Mouse (Mus musculus): Measurements from ENCODE around the gene Mfsd4a. TPM values are rescaled to one million over a fixed set of nuclear protein-coding genes. Genes with fewer than 3 reads are reported as not detected.

Mfsd4a gene
- polyA plus RNA-seq, 1 experiment from 2014 or later: 6.9 TPM

DNA sequence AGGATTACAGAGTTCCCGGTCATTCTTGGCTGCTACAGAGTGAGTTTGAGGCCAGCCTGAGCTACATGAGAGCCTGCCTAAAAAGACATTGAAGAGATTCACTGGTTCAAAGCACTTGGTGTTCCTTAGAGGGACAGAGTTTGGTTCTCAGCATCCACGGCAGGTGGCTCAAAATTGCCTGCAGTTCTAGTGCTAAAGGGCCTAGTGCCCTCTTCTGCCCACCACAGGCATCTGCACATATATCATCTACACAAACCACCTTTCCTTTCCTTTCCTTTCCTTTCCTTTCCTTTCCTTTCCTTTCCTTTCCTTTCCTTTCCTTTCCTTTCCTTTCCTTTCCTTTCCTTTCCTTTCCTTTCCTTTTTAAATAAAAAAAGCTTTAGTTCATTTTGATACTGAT is 37.3 kb downstream of the Mfsd4a start:
- Histone ChIP-seq H3K27me3 (replicated peaks; ENCODE audit: control insufficient read depth, insufficient read depth, low read length) (no peaks in the 10 kb centered on the region), H3K4me1 (ENCODE audit: control insufficient read depth, insufficient read depth, low read depth, low read length) (no peaks in the 10 kb centered on the region), H3K4me3 (ENCODE audit: low read length) (no peak overlapping the region), H3K4me2 (ENCODE audit: low read length) (no peak overlapping the region), H3K9me3 (ENCODE audit: control insufficient read depth, low read length) (no peaks in the 10 kb centered on the region), H3K9ac (ENCODE audit: low read depth, low read length) (no peak overlapping the region), H3K36me3 (ENCODE audit: control insufficient read depth, insufficient read depth, low read length) (0 out of 2 replicates have a peak, but pooled peaks cover 5% of the 10 kb centered on the region), H3K27ac (ENCODE audit: low read depth, low read length) (no peak overlapping the region)
- whole genome bisulfite sequencing: 65% methylated on average over 2 of the region's 2 CpGs
- no peak for ATAC-seq

DNA sequence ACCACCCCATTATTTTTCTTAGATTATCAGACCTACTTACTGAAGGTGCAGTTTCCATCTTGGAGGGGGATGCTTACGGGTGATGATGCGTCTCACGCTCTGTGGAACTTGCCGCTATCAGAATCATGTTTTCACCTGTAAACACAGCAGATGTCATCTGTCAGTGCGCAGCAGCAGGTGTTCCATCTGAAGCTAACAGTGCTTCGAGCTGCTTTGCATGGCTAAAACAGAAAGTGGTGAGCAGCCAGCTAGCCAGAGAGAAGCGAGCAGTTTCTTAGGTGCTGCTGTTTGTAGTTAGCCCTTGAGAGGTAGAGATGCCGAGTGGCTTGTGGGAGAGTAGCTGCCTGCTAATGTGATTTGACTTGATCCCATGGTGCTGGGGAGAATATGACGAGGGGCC is 39.4 kb downstream of the Mfsd4a start:
- H3K4me3 ChIP-seq (ENCODE audit: low read length): no peak overlapping the region
- no peak overlapping the region for H3K27ac ChIP-seq (ENCODE audit: low read depth, low read length)
- no peak overlapping the region for H3K4me2 ChIP-seq (ENCODE audit: low read length)
- no peaks in the 10 kb centered on the region for H3K9me3 ChIP-seq (ENCODE audit: control insufficient read depth, low read length)
- ATAC-seq: no peak
- H3K4me1 ChIP-seq (ENCODE audit: control insufficient read depth, insufficient read depth, low read depth, low read length): no peaks in the 10 kb centered on the region
- H3K27me3 ChIP-seq (replicated peaks; ENCODE audit: control insufficient read depth, insufficient read depth, low read length): no peaks in the 10 kb centered on the region
- 88% methylated on average over 9 of the region's 9 CpGs for WGBS
- no peak overlapping the region for H3K9ac ChIP-seq (ENCODE audit: low read depth, low read length)
- peaks cover 8% of the 10 kb centered on the region; the same call in 1 of the 2 replicates for H3K36me3 ChIP-seq (ENCODE audit: control insufficient read depth, insufficient read depth, low read length)

DNA sequence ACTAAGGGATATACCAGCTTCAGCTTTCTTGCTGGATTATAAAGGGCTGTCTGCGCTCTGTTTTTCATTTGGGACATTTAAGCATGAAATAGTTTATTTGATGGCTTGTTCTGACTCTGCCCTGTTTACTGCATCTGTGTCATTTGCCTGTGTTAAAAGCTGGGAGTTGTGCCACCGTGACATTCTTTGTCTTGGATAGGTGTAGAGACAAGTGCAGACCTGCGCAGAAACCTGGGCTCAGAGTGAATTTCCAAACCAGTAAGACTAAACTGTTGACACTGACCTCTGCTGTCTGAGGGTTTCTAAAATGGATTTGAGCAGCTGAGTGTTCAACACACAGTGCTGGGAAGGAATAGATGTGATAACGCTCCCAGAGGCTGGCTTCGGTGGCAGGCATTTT is 39.9 kb downstream of the Mfsd4a start:
- Histone ChIP-seq H3K4me3 (ENCODE audit: low read length) (no peak overlapping the region), H3K4me1 (ENCODE audit: control insufficient read depth, insufficient read depth, low read depth, low read length) (no peaks in the 10 kb centered on the region), H3K4me2 (ENCODE audit: low read length) (no peak overlapping the region), H3K27me3 (replicated peaks; ENCODE audit: control insufficient read depth, insufficient read depth, low read length) (no peaks in the 10 kb centered on the region), H3K9ac (ENCODE audit: low read depth, low read length) (no peak overlapping the region), H3K9me3 (ENCODE audit: control insufficient read depth, low read length) (no peaks in the 10 kb centered on the region), H3K36me3 (ENCODE audit: control insufficient read depth, insufficient read depth, low read length) (peaks cover 10% of the 10 kb centered on the region), H3K27ac (ENCODE audit: low read depth, low read length) (no peak overlapping the region)
- WGBS: 91% methylated on average over 5 of the region's 5 CpGs
- no peak for ATAC-seq

DNA sequence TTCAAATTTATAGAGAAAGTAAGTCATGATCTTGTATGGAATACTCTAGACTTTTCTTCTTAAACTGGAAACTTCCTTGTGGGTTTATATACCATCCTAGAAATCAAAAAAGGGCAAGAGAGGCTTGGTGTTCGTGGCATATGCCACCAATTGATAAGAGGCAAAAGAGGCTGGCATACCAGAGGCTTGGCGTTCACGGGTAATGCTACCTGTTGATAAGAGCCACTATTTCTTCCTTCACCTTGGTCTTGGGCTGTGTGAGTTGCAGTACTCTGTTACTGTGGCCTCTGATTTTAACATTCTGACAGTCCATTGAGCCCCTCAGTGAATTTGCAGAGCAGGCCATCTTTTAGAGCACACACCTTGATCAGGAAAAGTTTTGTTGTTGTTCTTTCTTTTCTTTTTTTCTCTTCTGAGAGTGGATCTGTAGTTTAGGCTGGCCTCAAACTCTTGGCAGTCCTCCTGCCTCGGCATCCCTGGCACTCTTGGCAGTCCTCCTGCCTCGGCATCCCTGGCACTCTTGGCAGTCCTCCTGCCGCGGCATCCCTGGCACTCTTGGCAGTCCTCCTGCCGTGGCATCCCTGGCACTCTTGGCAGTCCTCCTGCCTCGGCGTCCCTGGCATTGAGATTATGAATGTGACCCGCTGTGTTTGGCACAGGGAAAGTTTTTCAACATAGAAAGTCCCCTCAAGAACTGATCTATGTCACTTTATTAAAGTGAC is 40.8 kb downstream of the Mfsd4a start:
- 78% methylated on average over 11 of the region's 11 CpGs for WGBS
- H3K4me2 ChIP-seq (ENCODE audit: low read length): no peak overlapping the region
- no peak overlapping the region for H3K9ac ChIP-seq (ENCODE audit: low read depth, low read length)
- no peaks in the 10 kb centered on the region for H3K27me3 ChIP-seq (replicated peaks; ENCODE audit: control insufficient read depth, insufficient read depth, low read length)
- no peak for ATAC-seq
- no peak overlapping the region for H3K4me3 ChIP-seq (ENCODE audit: low read length)
- peaks cover 10% of the 10 kb centered on the region for H3K36me3 ChIP-seq (ENCODE audit: control insufficient read depth, insufficient read depth, low read length)
- no peak overlapping the region for H3K27ac ChIP-seq (ENCODE audit: low read depth, low read length)
- H3K9me3 ChIP-seq (ENCODE audit: control insufficient read depth, low read length): no peaks in the 10 kb centered on the region
- no peaks in the 10 kb centered on the region for H3K4me1 ChIP-seq (ENCODE audit: control insufficient read depth, insufficient read depth, low read depth, low read length)

DNA sequence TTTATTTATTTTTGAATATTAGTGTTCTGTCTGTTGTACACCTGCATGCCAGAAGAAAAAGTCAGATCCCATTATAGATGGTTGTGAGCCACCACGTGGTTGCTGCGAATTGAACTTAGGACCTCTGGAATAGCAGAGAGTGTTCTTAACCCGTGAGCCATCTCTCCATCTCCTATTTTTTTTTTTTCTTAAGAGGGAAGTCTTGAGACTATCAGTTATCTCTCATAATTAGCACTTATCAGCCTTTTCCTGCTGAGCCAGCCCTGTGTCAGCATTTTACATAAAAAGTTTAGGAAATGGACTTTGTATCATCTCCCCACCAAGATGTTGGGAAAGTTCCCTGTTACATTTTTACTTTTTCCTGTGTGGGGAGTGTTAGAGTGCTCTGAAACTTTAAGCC is 45.8 kb downstream of the Mfsd4a start:
- no peak overlapping the region for H3K4me2 ChIP-seq (ENCODE audit: low read length)
- peaks cover 30% of the 10 kb centered on the region for H3K36me3 ChIP-seq (ENCODE audit: control insufficient read depth, insufficient read depth, low read length)
- no peaks in the 10 kb centered on the region for H3K4me1 ChIP-seq (ENCODE audit: control insufficient read depth, insufficient read depth, low read depth, low read length)
- no peak overlapping the region for H3K9ac ChIP-seq (ENCODE audit: low read depth, low read length)
- no peaks in the 10 kb centered on the region for H3K27me3 ChIP-seq (replicated peaks; ENCODE audit: control insufficient read depth, insufficient read depth, low read length)
- WGBS: 93% methylated on average over 3 of the region's 3 CpGs
- H3K4me3 ChIP-seq (ENCODE audit: low read length): no peak overlapping the region
- no peak overlapping the region for H3K27ac ChIP-seq (ENCODE audit: low read depth, low read length)
- ATAC-seq: no peak
- no peaks in the 10 kb centered on the region for H3K9me3 ChIP-seq (ENCODE audit: control insufficient read depth, low read length)

DNA sequence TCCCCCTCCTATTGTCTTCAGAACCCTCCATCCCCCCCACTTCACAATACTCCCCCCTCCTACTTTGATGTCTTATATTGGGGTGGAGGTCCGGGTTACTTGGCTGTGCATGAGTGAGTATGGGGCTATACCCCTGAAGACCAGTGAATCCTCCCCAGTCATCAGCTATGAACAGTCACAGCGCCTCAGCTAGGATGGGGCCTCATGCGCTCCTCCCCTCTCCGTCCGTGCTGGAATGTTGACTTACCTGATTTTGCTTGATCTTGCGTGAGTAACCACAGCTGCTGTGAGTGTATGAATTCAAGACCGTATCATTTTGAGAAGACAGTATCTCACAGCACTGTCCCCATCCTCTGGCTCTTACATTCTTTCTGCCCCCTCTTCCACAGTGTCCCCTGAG is 48.0 kb downstream of the Mfsd4a start:
- no peaks in the 10 kb centered on the region for H3K9me3 ChIP-seq (ENCODE audit: control insufficient read depth, low read length)
- peaks cover 35% of the 10 kb centered on the region for H3K36me3 ChIP-seq (ENCODE audit: control insufficient read depth, insufficient read depth, low read length)
- 96% methylated on average over 7 of the region's 7 CpGs for WGBS

DNA sequence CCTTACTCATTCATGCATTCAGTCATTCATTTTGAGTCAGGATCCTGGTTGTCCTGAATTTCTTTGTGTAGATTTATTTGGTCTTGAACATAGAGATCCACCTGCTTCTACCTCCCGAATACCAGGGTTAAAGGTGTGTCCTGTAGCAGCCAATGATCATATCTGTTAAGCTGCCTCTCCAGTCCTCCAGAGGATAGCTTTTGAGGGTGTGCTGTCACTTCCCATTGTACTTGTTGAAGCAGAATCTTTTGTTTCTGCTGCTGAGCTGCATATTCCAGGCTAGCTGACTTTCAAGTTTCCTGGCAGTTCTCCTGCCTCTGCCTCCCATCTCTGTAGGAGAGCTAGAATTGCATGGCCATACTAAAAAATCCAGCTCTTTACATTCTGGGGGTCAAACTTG is 51.2 kb downstream of the Mfsd4a start:
- Histone ChIP-seq H3K9me3 (ENCODE audit: control insufficient read depth, low read length) (no peaks in the 10 kb centered on the region), H3K27me3 (replicated peaks; ENCODE audit: control insufficient read depth, insufficient read depth, low read length) (no peaks in the 10 kb centered on the region), H3K4me3 (ENCODE audit: low read length) (no peak overlapping the region), H3K4me2 (ENCODE audit: low read length) (no peak overlapping the region), H3K4me1 (ENCODE audit: control insufficient read depth, insufficient read depth, low read depth, low read length) (no peaks in the 10 kb centered on the region), H3K9ac (ENCODE audit: low read depth, low read length) (no peak overlapping the region), H3K36me3 (ENCODE audit: control insufficient read depth, insufficient read depth, low read length) (peaks cover 31% of the 10 kb centered on the region), H3K27ac (ENCODE audit: low read depth, low read length) (no peak overlapping the region)
- no peak for ATAC-seq
- 84% methylated on average over 1 of the region's 1 CpGs for WGBS

More for the DNA sequence above, 48.0 kb downstream of the Mfsd4a start:
- no peaks in the 10 kb centered on the region for H3K27me3 ChIP-seq (replicated peaks; ENCODE audit: control insufficient read depth, insufficient read depth, low read length)
- no peak overlapping the region for H3K4me3 ChIP-seq (ENCODE audit: low read length)
- H3K9ac ChIP-seq (ENCODE audit: low read depth, low read length): no peak overlapping the region
- no peak overlapping the region for H3K4me2 ChIP-seq (ENCODE audit: low read length)
- H3K27ac ChIP-seq (ENCODE audit: low read depth, low read length): no peak overlapping the region
- ATAC-seq: no peak
- no peaks in the 10 kb centered on the region for H3K4me1 ChIP-seq (ENCODE audit: control insufficient read depth, insufficient read depth, low read depth, low read length)

DNA sequence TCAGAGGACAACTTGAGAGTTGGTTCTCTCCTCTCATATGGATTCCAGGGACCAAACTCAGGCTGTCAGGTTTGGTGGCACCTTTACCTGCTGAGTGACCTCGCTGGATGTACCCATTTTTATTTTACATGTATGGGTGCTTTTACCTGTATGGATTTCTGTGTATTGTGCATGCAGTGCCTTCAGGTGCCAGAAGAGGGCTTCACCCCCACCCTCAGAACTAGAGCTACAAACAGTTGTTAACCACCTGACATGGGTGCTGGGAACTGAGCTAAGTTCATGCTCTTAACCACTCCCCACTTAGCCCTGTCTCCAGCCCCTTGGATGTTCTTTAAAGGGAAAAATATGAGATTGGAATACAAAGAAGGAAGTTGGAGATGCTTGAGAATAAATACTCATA is 53.1 kb downstream of the Mfsd4a start:
- Histone ChIP-seq H3K4me2 (ENCODE audit: low read length) (no peak overlapping the region), H3K36me3 (ENCODE audit: control insufficient read depth, insufficient read depth, low read length) (peaks cover 24% of the 10 kb centered on the region), H3K4me3 (ENCODE audit: low read length) (no peak overlapping the region), H3K27me3 (replicated peaks; ENCODE audit: control insufficient read depth, insufficient read depth, low read length) (no peaks in the 10 kb centered on the region), H3K9ac (ENCODE audit: low read depth, low read length) (no peak overlapping the region), H3K27ac (ENCODE audit: low read depth, low read length) (no peak overlapping the region), H3K4me1 (ENCODE audit: control insufficient read depth, insufficient read depth, low read depth, low read length) (no peaks in the 10 kb centered on the region; the same call in 1 of the 2 replicates), H3K9me3 (ENCODE audit: control insufficient read depth, low read length) (no peaks in the 10 kb centered on the region)
- ATAC-seq: no peak
- 96% methylated on average over 1 of the region's 1 CpGs for WGBS

DNA sequence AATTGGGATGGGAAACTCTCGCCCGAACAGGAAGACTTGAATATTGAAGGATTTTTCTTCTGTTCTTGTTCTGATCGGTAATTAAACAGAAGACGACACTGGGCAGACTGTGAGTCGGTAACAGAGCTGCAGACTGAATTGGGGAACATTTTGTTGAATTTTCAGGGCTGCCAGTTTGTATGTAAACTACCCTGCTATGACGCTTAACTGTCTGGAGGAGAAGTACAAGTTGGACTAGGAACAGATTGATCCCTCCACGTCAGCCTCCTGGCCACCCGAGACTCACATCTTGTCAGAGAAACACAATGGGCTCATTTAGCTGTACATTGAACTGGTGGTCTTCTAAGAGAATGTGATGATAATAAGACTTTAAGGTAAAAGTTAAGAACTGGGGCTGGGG is 55.0 kb downstream of the Mfsd4a start:
- WGBS: 84% methylated on average over 8 of the region's 8 CpGs

More for the DNA sequence above, 55.0 kb downstream of the Mfsd4a start:
- Histone ChIP-seq H3K27me3 (replicated peaks; ENCODE audit: control insufficient read depth, insufficient read depth, low read length) (no peaks in the 10 kb centered on the region), H3K4me1 (ENCODE audit: control insufficient read depth, insufficient read depth, low read depth, low read length) (peaks cover 12% of the 10 kb centered on the region), H3K27ac (ENCODE audit: low read depth, low read length) (no peak overlapping the region), H3K36me3 (ENCODE audit: control insufficient read depth, insufficient read depth, low read length) (peaks cover 12% of the 10 kb centered on the region), H3K9ac (ENCODE audit: low read depth, low read length) (no peak overlapping the region), H3K4me3 (ENCODE audit: low read length) (no peak overlapping the region), H3K9me3 (ENCODE audit: control insufficient read depth, low read length) (no peaks in the 10 kb centered on the region), H3K4me2 (ENCODE audit: low read length) (no peak overlapping the region)
- ATAC-seq: no peak

All from hindbrain, embryonic 16.5 days (tissue).